Mouse (Mus musculus) CH12.LX (cell line): ENCODE results near the gene Prim2.

ENCODE experiments used
- CTCF ChIP-seq, 2 experiments: IDR thresholded peaks in 1 of 2; conservative IDR thresholded peaks in 1 of 2; 2 replicates each; pipeline ENCODE4 v1.5.1; 2011 to 2012; ENCODE audit warnings: low read depth in 2 of 2, low read length in 2 of 2, improper control_type of control experiment in 1 of 2, inconsistent platforms in 1 of 2, mild to moderate bottlenecking in 1 of 2, moderate library complexity in 1 of 2
- EP300 ChIP-seq: IDR thresholded peaks from 2 replicates; pipeline ENCODE4 v1.6.1; 2011; ENCODE audit warnings: low read length, improper control_type of control experiment
- KAT2A ChIP-seq: IDR thresholded peaks from 2 replicates; pipeline ENCODE4 v1.6.1; 2012; ENCODE audit warnings: low read length, improper control_type of control experiment, inconsistent platforms; ENCODE audit not compliant: insufficient replicate concordance
- MEF2A ChIP-seq: IDR thresholded peaks from 2 replicates; pipeline ENCODE4 v1.6.1; 2014; ENCODE audit warnings: low read depth, mild to moderate bottlenecking, inconsistent platforms, low read length, improper control_type of control experiment, borderline replicate concordance
- POLR2A ChIP-seq: IDR thresholded peaks from 2 replicates; pipeline ENCODE4 v1.6.1; 2011; ENCODE audit warnings: low read depth, mild to moderate bottlenecking, improper control_type of control experiment, low read length
- SIN3A ChIP-seq: IDR thresholded peaks from 2 replicates; pipeline ENCODE4 v1.6.1; 2012; ENCODE audit warnings: low read length, improper control_type of control experiment, inconsistent platforms
- SMC3 ChIP-seq: IDR thresholded peaks from 2 replicates; pipeline ENCODE4 v1.6.1; 2011; ENCODE audit warnings: low read depth, low read length, improper control_type of control experiment
- ZC3H11A ChIP-seq: IDR thresholded peaks from 2 replicates; pipeline ENCODE4 v1.6.1; 2012; ENCODE audit warnings: low read depth, mild to moderate bottlenecking, inconsistent platforms, low read length, improper control_type of control experiment

DNA sequence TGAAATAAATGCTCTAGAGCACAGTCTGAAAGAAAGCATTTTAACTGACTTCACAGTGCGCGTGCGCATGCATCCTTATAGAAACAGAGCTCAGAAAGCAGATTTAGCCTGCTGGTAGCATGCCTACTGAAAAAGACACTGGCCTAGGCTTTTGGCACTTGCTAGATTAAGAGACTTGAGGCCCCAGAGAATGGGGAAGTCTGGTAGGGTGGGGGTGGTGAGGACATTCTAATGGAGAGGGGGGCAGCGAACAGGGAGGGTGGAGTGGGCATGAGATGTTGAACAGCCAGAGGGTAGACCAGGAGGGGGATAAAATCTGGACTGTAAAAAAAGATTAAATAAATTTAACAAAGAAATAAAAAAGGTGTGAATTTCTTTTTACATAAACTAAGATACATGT is 158.3 kb downstream of the Prim2 start:
- no peak for TF ChIP-seq POLR2A
- no peak for TF ChIP-seq CTCF (conservative IDR thresholded peaks at IDR 0.05 in 1 of 2, IDR thresholded peaks at IDR 0.05 in 1 of 2; ENCODE audit: low read depth in 2 of 2, low read length in 2 of 2)
- no peak for TF ChIP-seq SMC3
- no peak for TF ChIP-seq SIN3A
- TF ChIP-seq ZC3H11A, result no peak
- no peak for TF ChIP-seq MEF2A
- no peak for TF ChIP-seq KAT2A
- no peak for TF ChIP-seq EP300
